Mouse (Mus musculus): ENCODE measurements at regions not wholly inside any gene's neighbourhood (a gene's known extent, or its start where the extent isn't known, plus 50 kb on each side); places are given as distances from the start of the nearest gene placed in this dataset.

DNA sequence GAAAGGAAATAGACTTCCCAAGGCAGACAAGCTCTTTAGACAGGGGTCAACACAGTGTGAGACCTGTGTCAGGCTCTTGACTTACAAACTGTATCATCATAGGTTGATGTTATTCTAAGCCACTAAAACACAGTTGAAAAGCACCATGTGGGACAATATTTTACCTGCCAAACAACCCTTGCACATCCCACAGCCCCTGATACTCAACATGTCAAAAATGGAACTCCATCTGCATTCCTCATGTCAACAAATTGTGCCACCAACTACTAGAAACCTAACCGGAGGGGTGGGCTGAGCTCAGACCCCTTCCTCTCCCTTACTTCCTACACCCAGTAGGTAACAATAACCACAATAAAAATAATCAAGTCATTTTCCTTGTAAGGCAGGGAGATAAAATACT lies 667.8 kb upstream of the 4930444P10Rik start:
- H3K27me3 ChIP-seq (ENCODE audit: insufficient read depth, low read length): no peaks in the 10 kb centered on the region
- H3K9me3 ChIP-seq (ENCODE audit: low read length): no peaks in the 10 kb centered on the region
- DNase-seq (no peak), ATAC-seq (no peak)
- H3K4me1 ChIP-seq (ENCODE audit: insufficient read depth): no peaks in the 10 kb centered on the region
- TF ChIP-seq CTCF (IDR thresholded peaks at IDR 0.05; ENCODE audit: low read depth): no peak
- no peaks in the 10 kb centered on the region for H3K36me3 ChIP-seq (ENCODE audit: insufficient read depth)
- H3K27ac ChIP-seq (ENCODE audit: low read depth, low read length): no peak overlapping the region
- H3K9ac ChIP-seq: no peak overlapping the region
- no peak overlapping the region for H3K4me3 ChIP-seq (ENCODE audit: low read depth, low read length)
- 94% methylated on average over 1 of the region's 1 CpGs for WGBS
- H3K4me2 ChIP-seq (ENCODE audit: low read depth): no peak overlapping the region
